Mouse (Mus musculus) CD4-positive, CD25-positive, alpha-beta regulatory T cell, adult 2 months (primary cell): ENCODE measurements at regions not wholly inside any gene's neighbourhood (a gene's known extent, or its start where the extent isn't known, plus 50 kb on each side); places are given as distances from the start of the nearest gene placed in this dataset.

Source experiments
- DNase-seq: peaks from one replicate; pipeline ENCODE4 v3.0.0-alpha.2; 2012; ENCODE audit warnings: low read depth, low spot score

DNA sequence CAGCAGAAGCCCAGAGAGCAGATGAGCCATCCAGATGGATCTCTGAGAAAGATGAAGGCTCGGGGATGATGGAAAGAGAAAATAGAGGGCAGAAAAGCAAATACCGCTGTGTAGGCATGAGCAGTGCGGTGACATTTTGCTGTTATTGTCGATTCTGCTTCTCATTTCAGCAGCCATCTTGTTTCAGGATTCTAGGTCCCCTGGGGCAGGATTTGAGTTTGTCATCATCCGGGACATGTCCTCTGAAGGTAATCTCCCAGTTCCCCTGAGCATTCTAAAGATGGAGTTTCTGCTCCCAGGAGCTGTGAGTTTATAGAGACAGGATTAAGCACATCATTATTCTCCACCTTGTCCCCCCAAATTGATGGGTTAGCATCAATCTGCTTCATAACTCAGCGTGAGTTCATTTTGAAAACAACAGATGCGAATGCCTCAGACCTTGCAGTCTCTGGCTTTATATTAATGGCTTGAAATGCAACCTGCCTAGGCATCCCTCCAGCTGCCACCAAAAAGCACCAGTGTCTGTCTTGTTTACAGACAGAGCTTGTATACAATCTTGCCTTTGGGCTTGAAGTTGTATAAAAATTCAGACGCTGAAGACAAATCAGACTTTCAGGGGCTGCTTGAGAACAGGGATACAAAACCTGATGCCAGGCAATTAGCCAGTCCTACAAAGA is 128.6 kb upstream of the Foxa2 start:
- no peak for DNase-seq

GRCm38 (mm10) chr2:148180245-148180644 is 133.5 kb upstream of the Foxa2 start:
- DNase-seq: no peak

DNA sequence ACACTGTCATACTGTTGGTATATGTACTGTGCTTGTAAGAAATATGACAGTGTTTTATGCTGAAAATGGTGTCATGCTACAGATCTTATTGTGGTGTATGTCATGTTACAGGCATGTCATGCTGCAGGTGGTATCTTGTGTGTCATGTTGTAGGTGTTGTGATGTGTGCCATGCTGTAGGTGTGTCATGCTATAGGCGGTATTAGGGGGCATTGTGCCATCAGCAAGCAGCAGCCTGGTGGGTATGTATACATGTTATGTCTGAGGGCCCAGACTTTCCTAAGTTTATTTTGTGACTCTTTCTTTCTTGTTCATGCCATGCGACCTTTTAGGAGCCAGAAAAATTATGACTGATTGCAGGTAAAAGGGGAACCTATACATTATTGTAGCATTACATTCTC is 134.7 kb upstream of the Foxa2 start:
- DNase-seq: no peak

DNA sequence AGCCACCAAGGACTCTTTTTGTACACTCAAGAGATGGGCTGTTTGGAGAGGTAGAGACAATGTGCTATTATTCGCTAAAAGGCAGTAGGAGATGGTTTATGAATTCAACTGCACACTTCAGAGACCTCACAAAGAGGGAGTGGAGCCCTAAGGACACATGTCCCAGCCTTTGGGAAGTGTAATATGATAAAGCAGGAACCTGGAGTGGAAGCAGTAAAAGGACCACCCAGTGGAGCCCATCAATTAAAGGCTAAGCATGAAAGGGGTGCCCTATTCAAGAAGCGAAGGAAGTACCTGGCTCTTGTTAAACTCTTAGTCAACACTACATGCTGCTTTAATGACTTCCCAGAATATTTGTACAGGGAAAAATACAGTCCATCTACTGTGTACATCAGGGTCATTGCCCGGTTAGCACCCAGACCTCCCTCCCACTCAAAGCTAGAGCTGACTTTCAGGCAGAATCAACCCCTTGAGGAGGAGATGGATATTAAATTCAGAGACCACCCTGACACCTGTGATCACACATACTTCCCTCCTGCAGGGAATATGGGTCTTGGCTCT is 135.8 kb upstream of the Foxa2 start:
- DNase-seq: no peak

- no peak for DNase-seq
Measured at GRCm38 (mm10) chr2:148184801-148185212, 138.0 kb upstream of the Foxa2 start.

DNA sequence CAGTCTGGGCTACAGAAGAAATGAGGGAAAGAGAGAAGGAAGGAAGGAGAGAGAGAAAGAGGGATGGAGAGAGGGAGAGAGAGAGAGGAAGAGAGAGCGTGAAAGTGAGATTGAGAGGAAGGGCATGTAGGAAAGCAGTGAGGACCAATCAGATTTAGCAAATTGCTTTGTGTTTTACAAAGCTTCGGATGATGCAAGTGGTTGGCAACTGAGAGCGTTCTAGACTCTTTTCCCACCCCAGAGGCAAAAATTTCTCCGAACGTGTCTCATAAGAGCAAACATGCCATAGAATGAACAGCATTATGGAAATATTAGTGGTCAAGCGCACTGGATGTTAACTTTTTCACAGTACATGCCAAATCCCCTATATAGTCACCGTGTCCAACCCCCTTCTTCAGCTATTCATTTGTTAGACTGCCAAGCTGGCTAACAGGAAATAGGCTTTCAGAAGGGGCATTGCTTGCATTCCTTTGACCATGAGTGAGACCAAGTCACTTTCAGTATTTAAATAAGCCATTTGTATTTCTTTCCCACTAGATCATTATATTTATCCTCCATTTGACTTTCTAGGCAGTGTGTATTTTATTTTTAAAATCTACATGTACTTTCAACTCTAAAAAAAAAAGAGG is 139.7 kb upstream of the Foxa2 start:
- no peak for DNase-seq

- no peak for DNase-seq
Measured at GRCm38 (mm10) chr2:148188865-148189264, 142.1 kb upstream of the Foxa2 start.

GRCm38 (mm10) chr2:148189287-148189686 is 142.5 kb upstream of the Foxa2 start:
- no peak for DNase-seq

GRCm38 (mm10) chr2:148192946-148193345 is 146.2 kb upstream of the Foxa2 start:
- DNase-seq: no peak

DNA sequence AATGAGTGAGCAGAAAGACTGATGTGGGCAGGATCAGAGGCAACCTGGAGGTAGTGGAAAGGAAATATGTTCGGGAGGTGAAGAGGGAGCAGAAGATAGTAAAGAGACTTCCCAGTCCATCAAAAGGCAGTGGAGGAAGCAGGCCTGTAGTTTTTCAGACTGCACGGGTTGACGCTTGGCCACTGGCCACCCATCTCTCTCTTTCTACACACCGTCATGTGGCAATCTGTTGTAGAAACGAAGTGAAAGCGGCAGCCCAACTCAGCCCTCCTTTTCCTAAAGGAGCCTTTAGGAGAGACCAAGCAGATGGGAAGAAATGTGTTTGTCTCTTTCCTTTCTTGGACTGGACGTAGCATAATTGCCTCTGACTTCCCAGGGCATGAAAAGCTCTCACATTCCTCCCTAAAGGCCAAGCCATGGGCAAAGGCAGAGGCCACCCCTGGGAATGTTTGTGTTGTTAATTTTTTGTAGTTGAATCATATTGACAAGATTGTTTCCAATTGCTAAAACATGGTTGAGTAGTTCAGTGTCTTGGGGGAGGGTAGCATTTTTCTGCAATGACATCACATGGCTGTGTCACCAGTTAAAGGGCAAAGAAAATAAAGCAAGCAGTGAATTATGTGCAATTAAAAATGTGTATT is 150.7 kb upstream of the Foxa2 start:
- DNase-seq: no peak

GRCm38 (mm10) chr2:148206633-148207032 is 159.9 kb upstream of the Foxa2 start:
- DNase-seq: no peak

GRCm38 (mm10) chr2:148210813-148211212 is 164.0 kb upstream of the Foxa2 start:
- no peak for DNase-seq

GRCm38 (mm10) chr2:148217136-148217535 is 170.4 kb upstream of the Foxa2 start:
- no peak for DNase-seq

DNA sequence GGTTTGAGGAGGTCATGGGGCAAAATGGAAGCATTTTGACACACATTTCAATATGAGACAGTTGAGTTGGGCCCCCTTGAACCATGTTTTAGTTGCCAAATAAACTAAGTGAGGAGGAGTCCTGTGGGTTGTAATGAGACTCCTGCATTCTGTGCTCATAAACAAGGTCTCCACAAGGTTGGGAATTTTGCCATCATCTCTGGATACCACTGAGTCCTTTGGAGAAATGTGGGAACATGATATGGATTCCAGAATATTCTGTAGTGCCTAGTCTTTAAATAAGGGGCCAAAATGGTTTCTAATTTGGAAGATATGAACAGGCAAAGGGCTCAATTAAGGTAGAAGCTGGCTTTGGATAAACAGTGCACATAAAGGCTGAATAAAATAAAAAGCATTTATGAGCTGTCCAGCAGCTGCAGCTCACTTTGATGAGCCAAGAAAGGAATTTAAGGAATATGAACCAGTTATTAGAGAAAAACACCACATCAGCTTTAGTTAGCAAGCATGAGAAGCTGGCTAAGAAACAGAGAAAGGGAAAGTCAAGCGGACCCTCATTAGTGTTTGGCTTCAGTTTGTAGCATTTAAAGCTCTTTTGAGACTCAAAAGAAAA is 161.3 kb upstream of the Sstr4 start:
- DNase-seq: no peak

- DNase-seq: no peak
Measured at GRCm38 (mm10) chr2:148237121-148237520, 158.0 kb upstream of the Sstr4 start.

DNA sequence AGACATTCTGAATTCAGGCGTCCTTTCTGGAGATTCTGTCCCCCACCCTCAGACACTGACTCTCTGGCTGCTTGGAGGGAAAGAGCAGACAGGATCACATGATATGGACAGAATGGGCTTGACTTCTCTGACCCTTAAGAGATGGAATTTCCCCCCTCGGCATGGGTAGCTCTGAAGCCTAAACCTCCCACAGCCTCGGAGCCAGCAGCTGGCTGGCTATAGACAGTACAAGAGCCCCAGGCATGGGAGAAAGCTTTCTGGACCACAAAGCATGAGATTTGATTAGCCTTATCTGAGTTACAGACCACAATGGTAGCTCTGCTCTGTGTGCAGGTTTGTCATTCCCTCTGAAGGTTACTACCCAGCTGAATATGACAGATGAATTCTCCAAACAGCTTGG is 156.1 kb upstream of the Sstr4 start:
- no peak for DNase-seq

DNA sequence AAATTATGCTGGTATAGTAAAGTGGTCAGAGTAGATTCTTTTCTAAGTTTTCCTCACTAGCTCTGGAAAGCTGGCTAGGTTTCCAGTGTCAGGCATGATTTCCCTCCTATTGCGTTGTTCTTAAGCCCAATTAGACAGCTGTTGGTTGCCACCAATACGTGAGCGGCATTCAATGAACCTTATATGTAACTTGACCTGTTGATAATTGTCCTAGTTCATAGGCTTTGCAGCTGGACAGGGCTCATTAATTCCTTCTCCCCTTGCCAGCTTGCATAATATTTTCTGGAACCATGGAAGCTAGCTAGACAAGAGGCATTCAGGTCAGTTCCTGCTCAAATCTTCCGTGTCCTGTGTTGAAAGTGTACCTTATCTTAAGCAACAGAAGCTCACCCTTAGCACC is 152.9 kb upstream of the Sstr4 start:
- no peak for DNase-seq

GRCm38 (mm10) chr2:148245575-148245974 is 149.6 kb upstream of the Sstr4 start:
- no peak for DNase-seq

DNA sequence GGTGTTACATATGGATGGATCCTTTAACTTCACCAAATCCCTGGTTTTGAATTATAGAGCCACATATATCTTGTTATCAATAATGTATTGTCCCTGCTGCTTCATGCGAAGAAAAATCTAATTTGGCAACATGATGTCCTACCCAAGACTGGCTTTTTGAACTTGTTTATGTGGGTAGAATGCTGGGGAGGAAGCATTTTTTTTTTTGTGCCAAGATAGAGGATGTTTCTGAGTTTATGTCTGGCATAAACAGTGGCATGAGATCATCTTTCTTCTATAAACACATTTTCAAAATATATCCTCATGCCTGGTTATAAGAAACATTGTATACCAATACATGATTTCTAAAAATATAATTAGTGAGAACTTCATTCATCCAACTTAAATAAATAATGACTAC is 144.2 kb upstream of the Sstr4 start:
- no peak for DNase-seq

GRCm38 (mm10) chr2:148255662-148256061 is 139.5 kb upstream of the Sstr4 start:
- no peak for DNase-seq

GRCm38 (mm10) chr2:148264111-148264730 is 130.9 kb upstream of the Sstr4 start:
- DNase-seq: no peak

GRCm38 (mm10) chr2:148279200-148279599 is 115.9 kb upstream of the Sstr4 start:
- no peak for DNase-seq
